Mouse (Mus musculus) lung, postnatal 14 days (tissue): ENCODE measurements at regions not wholly inside any gene's neighbourhood (a gene's known extent, or its start where the extent isn't known, plus 50 kb on each side); places are given as distances from the start of the nearest gene placed in this dataset.
"Not testable (repeated sequence)": the region's sequence is repeated elsewhere in the genome, so short reads cannot be mapped to it uniquely, and the experiment has no call there.

Experiments
- DNase-seq: peaks from one replicate; pipeline ENCODE4 v3.0.0; 2021

DNA sequence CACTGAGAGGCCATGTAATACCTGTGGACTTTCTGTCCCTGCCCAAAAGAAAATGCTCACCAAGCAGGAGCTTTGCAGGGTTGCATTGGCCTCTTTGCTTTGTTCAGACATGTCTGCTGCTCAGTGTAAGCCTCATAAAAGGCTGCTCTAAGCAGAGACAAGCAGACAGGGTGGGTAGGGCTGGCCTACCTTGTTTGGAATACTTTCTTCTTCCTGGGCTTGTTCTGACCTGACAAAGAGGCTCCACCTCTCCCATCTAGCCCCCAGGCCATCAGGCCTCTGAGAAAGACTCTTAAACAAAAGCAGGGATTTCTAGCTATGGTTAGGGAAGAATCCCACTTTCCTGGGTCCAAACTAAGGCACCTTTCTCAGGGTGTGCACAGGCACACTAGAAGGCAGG is 138.2 kb upstream of the Camk1g start:
- DNase-seq: no peak

DNA sequence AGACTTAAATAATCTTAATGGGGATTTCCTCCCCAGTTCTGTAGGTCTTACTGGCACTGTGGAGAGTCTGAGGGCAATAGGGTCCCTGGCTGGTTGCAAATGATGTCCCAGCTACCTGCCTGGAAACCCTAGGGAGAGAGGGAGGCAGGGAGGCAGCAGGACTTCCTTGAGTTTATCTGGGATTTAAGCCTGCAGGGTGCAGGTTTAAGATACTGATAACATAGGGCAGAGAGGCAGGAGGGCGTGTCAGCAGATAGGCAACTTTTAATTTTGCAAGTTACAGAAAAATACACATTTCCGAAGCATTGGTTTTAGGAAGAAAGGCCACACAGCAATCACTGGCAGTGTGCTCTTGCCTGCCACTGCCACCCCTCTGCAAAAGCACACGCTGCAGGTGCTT is 136.9 kb upstream of the Camk1g start:
- no peak for DNase-seq

DNA sequence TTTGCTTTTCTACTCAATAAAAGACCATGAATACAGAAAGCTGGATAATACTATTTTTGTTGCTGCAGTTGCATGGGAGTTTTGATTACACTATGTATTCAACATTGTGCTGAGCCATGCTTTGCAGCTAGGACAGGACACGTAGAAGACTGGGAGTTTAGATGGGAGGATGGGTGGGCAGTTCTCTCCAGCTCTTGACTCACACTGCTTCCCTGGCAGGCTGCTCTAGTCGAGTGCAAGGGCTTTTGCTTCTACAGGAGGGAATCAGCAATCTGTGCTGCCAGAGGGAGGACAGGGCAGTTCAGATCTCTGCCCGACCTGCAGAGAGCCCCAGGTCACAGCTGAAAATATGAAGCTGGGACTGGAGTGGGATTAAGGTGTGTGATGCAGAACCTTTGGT is 135.3 kb upstream of the Camk1g start:
- no peak for DNase-seq

DNA sequence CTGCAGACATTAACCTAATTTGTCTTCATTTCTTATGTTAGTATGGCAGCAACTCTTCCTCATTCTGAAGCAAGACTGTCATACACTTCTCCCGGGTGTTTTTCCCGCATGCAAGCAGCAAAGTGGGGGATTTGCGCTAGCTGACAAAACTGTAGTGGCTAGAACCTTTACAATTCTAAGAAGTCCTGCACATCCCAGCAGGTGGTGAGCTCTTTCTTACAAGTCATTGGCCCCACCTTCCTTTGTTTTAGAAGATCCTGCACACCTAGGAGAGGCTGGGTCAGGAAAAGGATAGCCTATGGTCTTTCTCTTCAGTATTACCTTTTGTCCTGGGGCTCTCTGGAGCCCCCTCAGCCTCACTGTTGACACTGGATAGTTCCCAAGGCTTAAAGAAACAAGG is 134.5 kb upstream of the Camk1g start:
- DNase-seq: no peak

DNA sequence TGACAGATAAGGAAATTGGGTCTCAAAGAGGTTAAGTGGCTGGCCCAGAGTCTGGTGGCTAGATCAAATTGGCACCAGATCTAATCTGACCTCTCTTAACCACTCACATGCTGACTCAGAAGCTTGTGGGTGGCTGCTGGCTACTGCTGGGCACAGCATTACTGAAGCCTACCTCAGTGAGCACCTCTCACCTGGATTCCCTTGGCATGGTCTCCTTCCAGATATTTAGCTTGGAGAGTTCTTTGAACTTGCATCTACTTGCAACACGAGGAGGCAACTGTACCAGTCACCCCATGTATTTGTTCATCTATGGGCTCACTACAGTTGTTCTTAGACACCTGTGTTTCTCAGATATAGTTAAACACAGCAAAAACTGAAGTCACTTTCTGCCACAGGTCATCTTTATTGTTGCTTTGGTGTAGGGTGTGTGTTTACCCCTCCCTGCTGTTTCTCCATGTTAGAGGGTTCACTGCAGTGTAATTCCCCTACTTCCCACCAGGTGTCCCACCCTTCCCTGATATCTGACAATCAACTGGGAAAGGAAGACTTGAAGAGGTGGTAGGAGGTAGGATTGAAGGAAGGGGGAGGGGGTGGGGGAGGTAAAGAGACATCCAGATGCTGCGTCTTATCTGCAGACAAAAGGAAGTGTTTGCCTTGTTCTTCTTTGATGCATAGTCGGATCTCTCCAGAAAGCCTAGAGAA is 133.7 kb upstream of the Camk1g start:
- DNase-seq: peak; percentile 65

DNA sequence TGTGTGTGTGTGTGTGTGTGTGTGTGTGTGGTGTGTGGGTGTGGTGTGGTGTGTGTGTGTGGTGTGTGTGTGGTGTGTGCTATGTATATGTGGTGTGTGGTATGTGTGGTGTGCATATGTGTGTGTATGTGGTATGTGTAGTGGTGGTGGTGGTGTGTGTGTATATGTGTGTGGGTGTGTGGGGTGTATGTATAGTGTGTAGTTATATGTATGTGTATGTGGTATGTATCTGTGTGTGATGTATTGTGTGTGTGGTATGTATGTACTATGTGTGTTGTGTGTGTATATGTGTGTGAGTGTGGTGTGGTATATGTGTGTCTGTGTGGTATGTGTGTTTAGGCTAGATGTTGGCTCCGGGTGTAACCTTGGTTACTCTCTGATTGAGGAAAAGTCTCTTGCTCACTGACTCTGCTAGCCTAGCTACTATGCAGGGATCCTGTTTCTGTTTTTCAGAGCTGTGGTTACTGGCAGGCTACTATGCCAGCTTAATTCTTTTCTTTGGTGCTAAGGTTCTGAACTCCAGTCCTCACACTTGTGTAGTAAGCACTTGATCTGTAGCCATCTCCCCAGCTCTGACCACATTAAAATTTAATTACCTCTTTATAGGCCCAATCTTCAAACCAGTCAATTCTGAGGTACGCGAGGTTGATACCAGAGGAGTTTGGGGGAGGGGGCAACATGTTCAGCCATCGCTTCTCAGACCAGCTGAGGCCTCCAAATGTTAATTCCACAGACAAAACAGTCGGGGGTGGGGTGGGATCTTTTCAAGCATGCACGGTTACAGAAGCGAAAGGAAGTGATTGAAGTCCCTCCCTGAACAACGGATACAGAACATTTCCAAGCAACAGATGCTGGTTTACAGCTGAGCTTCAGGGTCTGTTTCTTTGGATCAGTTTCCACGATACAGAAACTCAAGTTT is 126.4 kb upstream of the Camk1g start:
- DNase-seq: no peak

DNA sequence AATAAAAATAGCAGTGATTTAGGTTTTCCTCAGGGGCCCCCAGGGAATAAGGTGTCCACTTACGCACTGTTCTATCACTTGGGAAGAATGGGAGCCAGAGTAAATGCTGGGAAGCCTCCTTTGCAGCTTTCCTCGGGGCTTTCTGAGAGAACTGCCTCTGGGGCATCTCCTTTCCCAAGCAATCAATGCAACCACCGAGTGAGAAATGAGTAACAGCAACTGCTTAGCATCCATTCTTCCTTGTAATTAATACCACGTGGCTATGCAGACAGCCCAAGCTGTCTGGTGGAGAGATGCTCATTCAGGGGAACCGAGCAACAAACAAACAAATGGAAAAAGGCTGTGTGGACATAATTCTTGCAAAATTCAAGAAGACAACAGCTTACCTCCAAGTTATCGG is 117.9 kb upstream of the Camk1g start:
- DNase-seq: no peak

DNA sequence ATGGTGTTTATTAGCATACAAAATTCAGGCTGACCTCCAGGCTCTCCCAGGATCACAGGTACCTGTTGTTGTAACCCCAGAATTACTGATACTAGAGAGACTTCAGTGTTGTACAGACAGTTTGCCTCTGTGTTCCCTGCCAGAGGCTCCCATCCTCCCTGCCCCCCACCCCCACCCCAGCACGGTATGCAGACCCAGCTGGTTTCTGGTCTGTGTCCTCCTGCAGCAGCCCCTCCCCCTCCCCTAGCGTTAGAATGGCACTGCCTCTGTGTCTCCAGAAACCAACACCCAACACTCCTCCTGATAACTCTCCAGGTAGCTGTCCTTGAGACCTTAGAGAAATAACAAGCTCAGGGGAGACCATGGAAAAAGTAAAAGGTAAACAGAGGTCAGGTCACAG is 116.6 kb upstream of the Camk1g start:
- not testable (repeated sequence) for DNase-seq

DNA sequence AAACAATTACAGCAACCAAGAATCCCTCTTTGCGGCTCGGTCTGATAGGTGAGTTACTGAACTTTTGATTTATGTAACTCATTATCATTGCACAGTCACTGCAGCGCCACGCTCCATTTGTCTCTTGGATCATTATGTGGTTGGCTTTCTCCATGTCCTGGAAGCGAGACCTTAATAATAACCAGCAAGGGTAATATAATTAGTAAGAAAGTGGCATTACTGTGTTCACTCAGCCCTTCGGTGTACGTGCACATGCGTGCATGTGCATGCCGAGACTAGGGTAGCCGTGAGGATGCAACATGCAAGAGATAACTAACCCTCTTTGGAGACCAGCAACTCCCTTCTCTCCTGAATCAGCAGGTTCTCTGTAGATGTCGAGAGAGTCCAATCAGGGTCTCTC is 114.9 kb upstream of the Camk1g start:
- no peak for DNase-seq

DNA sequence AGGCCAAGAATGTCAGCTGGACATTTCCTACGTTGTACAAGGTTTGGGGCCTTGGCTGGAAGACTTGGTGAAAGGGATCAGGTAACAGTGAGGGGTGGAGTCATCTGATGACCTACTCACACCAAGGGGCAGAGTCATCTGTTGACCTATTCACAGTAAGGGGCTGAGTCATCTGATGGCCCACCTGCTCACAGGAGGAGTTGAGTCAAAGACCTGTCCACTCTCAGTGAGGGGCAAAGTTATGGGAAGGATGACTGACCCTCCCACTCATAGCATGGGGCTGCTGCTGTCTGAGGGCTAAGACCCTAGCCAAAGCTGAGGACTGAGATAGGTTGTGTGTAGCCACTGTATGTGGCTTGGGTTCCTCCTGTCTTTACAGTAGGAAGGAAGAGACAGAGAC is 107.2 kb upstream of the Camk1g start:
- DNase-seq: no peak

DNA sequence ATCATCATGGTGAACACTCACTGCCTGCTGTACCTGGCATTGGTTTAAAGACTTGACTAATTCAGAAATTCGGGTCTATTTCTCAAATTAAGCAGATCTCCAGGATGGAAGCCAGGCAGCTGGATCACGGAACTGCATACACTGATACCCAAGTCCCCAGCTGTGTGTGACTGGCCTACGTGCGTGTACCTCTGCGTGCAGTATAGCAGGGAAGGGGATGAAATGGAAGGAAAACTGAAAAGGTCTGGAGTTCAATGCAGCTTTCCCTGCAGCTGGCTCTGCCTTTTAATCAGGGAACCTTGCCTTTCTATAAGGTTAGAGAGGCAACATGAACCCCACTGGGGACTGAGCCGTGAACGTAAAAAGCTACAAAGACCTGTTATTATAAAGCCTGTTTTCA is 106.7 kb upstream of the Camk1g start:
- DNase-seq: no peak

DNA sequence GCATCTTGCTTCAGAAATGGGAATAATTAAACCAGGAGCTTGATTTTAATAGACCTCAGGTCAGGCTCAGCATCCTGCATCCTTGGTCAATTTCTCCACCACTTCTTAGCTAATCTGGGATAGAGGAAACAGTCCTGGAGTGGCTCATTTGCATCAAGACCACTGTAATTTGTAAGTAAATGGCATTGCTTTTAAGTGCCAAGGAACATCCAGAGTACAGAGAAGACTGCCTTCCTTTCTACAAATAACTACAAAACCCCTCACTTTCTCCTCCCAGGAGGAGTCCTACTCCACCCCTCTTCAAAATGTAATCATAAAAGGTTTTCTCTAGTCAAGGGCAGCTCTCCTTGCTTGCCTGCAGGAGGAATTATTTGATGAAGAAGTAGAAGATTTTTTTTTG is 96.2 kb upstream of the Camk1g start:
- DNase-seq: no peak

DNA sequence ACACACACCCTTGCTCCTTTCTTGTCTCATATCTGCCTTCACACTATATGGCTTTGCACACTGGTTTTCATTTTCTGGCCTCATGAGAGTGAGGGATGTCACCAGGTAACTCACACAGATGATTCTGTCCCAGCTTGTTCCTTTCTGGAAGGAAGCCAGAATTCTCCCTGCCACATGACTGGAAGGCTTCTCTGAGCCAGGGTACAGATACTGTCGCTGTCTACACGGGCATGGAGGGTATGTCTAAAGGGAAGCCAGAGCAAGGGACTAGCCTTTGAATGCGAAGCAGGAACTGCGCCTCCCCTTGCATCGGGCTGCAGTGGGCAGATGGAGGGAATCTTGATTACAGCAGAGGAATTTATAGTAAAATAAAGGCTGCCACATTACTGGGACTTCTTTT is 89.6 kb upstream of the Camk1g start:
- no peak for DNase-seq

DNA sequence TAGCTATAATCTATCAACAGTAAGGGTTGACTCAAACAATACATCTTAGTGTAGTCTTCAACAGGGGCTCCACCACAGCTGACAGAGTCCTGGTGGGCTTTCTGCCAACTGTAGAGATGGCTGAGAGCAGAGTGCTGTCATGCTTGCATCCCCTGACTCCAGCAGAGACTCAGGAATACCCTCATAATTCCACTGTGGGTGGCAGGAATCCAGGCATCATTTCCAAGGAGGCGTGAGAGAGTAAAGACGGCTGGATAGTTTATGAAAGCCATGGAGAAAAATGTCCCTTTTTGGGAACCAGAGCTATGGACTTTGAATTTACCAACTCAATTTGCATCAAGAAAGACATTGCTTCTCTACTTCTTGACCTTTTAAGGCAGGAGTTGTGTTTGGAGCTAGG is 87.8 kb upstream of the Camk1g start:
- peak; percentile 32 for DNase-seq

DNA sequence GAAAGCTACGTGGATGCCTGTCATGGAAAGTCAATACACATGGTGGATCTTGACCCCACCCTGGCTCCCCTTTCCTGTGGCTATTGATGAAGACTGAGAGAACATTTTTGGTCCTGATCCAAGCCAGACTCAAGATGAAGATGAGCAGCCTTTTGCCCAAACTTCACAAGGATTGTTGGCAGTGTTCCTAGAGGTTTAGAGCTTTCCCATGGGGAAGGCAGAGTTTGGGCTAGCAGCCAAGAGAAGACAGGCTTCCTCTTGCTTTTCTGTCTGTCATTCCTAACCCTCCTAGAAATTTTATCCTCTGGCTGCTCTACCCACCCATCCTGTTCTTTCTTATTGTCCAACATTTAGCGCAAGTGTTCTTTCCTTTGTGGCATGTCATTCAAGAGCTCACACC is 83.6 kb upstream of the Camk1g start:
- no peak for DNase-seq

DNA sequence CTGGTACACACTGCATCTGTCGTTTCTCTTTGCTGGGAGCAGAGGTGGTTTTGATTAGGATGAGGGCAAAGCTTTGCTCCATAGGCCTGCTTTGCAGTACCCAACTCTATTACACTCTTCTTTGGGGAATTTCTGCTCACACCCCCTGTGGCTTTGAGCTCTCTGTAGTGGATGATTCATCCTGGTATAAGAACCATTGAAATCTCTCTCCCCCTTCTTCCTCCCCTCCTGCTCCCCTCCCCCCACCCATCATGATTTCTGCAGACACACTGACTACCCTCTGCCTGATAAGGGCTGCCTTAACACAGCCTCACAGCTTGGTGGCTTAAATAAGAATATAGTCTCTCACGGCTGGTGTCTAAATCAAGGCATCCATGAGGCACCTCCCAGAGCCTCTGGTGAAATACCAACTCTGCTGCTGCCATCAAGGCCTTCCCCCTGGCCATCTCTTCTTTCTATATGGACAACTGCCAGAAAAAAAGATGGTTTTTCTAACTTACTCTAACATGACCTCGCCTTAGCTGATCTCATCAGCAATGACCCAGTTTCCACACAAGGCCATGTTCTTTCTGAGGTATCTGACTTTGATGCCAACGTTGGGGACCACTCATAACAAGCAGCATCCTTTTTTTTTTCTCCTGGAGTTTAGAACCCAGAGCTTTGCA is 81.5 kb upstream of the Camk1g start:
- no peak for DNase-seq

DNA sequence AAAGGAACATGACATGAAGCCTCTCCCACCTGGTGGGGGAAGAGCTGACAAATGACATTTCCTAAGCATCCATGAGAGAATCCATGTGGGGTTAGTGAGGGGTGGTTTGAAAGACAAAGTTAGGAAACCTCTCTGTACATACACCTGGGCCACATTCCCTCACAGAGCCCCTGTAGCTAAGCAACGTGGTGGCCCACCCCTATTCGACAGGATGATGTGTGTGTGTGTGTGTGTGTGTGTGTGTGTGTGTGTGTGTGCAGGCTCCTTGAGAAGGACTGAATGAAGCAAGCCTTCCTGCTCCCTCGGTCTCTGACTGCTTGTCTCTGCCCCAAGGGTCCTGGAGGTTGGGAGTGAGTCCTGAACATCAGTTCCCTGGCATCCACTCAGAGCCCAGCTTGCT is 80.7 kb upstream of the Camk1g start:
- DNase-seq: no peak

DNA sequence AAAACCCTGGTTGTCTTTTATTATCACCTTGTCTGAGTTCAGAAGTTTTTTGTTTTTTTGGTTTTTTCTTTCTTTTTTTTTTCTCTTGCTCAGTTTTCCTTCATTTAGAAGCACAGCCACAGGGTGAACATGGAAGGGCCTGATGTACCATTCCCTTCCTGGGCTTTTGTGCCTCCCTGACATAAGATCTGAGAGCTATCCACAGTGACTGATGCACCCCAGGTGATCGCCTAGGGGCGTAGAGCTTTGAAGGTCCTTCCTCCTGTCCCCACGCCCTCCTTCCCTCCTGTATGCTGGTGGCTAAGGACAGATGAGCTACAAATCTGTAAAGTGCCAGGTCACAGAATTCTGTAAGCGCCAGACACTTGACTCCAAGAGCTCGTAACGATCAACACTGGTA is 80.1 kb upstream of the Camk1g start:
- no peak for DNase-seq

DNA sequence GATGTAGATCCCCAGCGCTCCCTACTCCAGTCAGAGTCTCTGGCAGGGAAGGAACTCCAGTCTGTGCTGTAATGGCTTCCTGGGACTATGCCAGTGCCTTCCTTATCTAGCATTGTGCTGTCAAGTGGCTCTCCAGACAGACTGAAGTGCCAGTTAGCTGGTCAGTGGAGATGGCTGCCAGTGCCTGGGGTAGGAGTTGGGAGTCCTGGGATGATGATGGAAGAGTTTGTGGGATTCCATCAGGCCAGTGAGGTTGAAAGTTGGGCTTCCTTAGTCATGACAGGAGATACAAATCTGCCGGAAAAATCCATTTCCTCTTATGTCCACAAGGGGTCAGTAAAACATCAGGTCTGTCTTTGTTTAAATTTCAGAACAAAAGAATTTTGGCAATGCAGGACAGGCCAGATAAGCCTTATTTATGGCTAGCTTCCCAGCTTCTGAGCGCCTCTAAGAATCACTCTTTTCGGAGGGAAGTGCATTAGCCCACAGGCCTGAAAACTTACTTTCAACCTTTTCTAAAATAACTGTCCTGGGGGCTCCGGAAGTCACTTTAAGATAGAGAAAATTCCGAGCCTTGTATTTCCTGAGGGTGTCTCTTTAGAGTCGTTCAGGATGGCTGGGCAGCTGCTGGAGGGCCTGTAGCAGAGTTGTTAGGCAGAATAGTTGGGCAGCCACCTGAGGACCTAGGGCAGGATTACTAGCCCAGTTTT is 79.5 kb upstream of the Camk1g start:
- peak; percentile 79 for DNase-seq

DNA sequence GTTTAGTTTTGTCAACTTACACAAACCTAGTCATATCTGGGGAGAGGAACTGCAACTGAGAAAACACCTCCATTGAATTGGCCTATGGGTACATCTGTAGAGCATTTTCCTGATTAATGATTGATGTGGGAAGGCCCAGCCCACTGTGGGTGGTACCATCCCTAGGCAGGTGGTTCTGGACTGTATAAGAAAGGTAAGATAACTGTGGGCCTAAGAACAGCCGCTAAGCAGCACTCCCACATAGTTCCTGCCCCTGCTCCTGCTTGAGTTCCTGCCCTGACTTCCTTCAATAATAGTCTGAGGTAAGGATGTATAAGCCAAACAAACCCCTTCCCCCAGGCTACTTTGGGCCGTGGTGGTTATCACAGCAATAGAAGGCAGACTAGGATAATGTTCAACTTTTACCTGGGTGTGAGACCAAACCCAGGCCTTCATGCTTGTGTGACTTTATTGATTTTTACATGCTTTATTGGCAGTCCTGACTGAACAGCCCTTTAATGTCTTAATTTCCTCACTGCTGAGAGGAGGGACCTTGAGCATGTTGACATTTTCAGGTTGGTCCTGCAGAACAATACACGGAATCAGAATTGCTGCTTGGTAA is 78.8 kb upstream of the Camk1g start:
- DNase-seq: no peak

DNA sequence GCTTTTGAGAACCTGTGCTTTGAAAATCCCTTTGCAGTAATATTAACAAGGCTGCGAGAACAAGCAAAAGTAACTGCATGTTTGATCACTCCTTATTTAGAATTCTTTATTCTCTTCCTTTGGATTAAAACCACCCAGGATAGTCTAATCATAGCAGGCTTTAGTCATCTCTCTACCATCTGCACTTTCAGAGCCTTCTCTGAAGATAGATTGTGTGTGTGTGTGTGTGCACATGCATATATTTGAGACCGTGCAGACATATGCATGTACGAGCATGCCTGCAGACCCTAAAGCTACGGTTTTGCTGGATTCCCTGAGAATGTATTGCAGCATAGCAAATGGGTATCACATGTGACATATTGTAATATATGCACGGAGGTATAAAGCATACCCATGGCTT is 77.5 kb upstream of the Camk1g start:
- DNase-seq: no peak

DNA sequence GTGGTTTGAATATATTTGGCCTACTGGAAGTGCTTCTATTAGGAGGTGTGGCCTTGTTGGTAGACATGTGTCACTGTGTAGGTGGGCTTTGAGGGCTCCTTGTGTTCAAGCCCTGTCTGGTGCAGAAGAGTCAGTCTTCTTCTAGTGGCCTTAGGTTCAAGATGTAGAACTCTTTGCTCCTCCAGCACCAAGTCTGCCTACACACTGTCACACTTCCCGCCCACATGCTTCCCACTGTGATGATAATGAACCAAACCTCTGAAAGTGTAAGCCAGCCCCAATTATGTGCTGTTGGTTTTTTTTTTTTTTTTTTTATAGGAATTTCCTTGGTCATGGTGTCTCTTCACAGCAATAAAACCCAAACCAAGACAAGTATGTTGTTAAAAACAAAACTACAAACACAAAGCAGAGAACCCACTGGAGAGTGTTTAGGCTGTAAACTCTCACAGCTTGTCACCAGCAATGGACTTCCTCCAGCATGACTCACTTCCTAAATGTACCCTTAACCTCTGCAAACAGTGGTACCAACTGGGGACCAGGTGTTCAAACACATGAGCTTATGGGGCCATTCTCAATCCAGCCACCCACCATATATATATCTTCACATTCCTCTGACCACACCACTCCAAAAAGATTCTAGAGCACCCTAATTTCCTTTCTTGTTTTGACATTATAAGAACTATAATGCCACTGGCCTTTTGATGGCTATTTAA is 74.0 kb upstream of the Camk1g start:
- DNase-seq: no peak
